Mouse (Mus musculus): ENCODE measurements around the gene Tsen54. TPM values are rescaled to one million over a fixed set of nuclear protein-coding genes. Genes with fewer than 3 reads are reported as not detected.

The Tsen54 gene
- polyA plus RNA-seq, 1 experiment from 2014 or later: 21.2 TPM

DNA sequence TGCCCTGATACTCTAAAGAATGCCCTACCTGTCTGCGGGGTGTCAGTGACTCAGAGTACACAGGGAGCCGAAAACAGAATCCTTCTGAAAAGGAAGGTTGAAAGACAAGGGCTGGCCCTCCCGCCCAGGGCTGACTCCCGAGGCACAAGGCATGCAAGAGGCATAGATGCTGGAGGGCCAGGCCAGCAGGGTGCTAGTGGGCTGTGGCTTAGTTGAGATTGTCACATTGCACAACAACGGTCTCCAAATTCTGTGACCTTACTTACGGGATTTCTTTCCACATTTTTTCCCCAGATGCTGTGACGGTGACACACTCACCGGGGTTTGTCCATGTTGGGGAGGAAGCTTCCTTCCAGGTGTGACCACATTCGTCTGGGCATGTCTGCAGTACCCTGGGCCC, 37.6 kb upstream of the Tsen54 start:
- Histone ChIP-seq H3K27ac (replicated peaks; ENCODE audit: low read depth, low read length) (no peak overlapping the region; the same call in 1 of the 2 replicates), H3K9me3 (ENCODE audit: control insufficient read depth, low read length) (no peaks in the 10 kb centered on the region), H3K4me1 (ENCODE audit: control insufficient read depth, insufficient read depth, low read length) (peaks cover 45% of the 10 kb centered on the region), H3K36me3 (ENCODE audit: control insufficient read depth, insufficient read depth, low read length) (no peaks in the 10 kb centered on the region), H3K27me3 (replicated peaks; ENCODE audit: control insufficient read depth, insufficient read depth, low read length) (no peaks in the 10 kb centered on the region), H3K9ac (ENCODE audit: low read depth, low read length) (no peak overlapping the region), H3K4me3 (ENCODE audit: low read depth, low read length) (no peak overlapping the region), H3K4me2 (ENCODE audit: low read depth, low read length) (peak overlapping the region; percentile 15; the same call in 1 of the 2 replicates)
- WGBS: 59% methylated on average over 9 of the region's 9 CpGs
- DNase-seq (ENCODE audit: low spot score) (no peak), ATAC-seq (ENCODE audit: low read depth) (no peak)

- H3K4me1 ChIP-seq (ENCODE audit: control insufficient read depth, insufficient read depth, low read length): peaks cover 45% of the 10 kb centered on the region
- peak overlapping the region; percentile 18; the same call in 1 of the 2 replicates for H3K27ac ChIP-seq (replicated peaks; ENCODE audit: low read depth, low read length)
- WGBS: 77% methylated on average over 17 of the region's 17 CpGs
- H3K9me3 ChIP-seq (ENCODE audit: control insufficient read depth, low read length): no peaks in the 10 kb centered on the region
- H3K9ac ChIP-seq (ENCODE audit: low read depth, low read length): no peak overlapping the region
- H3K4me2 ChIP-seq (ENCODE audit: low read depth, low read length): peak overlapping the region; percentile 15; the same call in 1 of the 2 replicates
- no peaks in the 10 kb centered on the region for H3K36me3 ChIP-seq (ENCODE audit: control insufficient read depth, insufficient read depth, low read length)
- H3K4me3 ChIP-seq (ENCODE audit: low read depth, low read length): no peak overlapping the region
- DNase-seq (ENCODE audit: low spot score): peak; percentile 79
- no peaks in the 10 kb centered on the region for H3K27me3 ChIP-seq (replicated peaks; ENCODE audit: control insufficient read depth, insufficient read depth, low read length)
- ATAC-seq (ENCODE audit: low read depth): peak; percentile 66
Measured at GRCm38 (mm10) chr11:115777487-115778335, 36.8 kb upstream of the Tsen54 start.

GRCm38 (mm10) chr11:115779038-115779571, 35.4 kb upstream of the Tsen54 start:
- Histone ChIP-seq H3K9me3 (ENCODE audit: control insufficient read depth, low read length) (no peaks in the 10 kb centered on the region), H3K9ac (ENCODE audit: low read depth, low read length) (no peak overlapping the region), H3K4me1 (ENCODE audit: control insufficient read depth, insufficient read depth, low read length) (peaks cover 45% of the 10 kb centered on the region), H3K4me2 (ENCODE audit: low read depth, low read length) (no peak overlapping the region), H3K27ac (replicated peaks; ENCODE audit: low read depth, low read length) (peak overlapping the region; percentile 17; the same call in 1 of the 2 replicates), H3K27me3 (replicated peaks; ENCODE audit: control insufficient read depth, insufficient read depth, low read length) (no peaks in the 10 kb centered on the region), H3K4me3 (ENCODE audit: low read depth, low read length) (no peak overlapping the region), H3K36me3 (ENCODE audit: control insufficient read depth, insufficient read depth, low read length) (no peaks in the 10 kb centered on the region)
- DNase-seq (ENCODE audit: low spot score): peak; percentile 76
- WGBS: 32% methylated on average over 7 of the region's 9 CpGs
- peak; percentile 78 for ATAC-seq (ENCODE audit: low read depth)

DNA sequence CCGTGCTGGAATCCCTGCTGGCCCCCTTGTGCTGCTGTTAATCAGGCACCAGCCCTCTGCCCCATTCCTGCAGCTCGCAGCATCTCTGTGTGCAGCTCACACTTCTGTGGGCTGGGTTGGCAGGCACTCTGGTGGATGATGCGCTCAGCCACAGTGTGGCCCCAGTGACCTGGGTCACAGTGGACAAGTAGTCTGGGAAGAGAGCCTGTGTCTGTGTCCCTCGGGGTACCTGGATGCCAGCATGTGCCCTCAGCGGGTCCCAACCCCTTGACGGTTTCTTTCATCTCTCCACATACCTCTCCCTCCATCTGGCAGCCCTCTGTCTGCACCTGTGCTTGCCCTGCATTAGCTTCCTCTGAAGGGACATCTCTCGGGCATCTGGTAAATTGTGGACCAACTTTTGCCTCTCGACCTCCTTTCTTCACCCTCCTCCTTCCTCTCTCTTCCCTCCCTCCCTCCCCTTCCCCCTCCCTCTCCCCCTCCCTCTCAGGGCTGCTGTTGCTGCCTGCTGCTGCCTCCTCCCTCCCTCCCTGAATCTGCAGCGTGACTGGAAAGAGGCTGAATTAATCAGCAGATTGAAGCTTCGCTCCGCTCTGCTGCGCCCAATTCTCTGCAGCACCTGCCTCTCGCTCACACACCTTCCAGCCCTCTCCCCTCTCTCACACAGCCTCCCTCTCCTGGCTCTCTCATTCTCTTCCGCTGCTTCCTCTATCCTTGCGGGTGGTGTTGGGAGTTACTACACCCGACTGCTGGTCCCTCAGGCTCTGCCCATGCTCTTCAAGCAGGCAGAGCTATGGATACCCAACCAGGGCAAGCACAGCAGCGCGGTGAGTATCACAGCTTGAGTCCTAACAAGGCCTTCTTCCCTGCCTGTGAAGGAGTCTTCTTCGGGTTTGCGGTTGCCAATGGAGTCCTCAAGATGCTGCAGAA, 34.1 kb upstream of the Tsen54 start:
- DNase-seq (ENCODE audit: low spot score): peak; percentile 64
- H3K4me1 ChIP-seq (ENCODE audit: control insufficient read depth, insufficient read depth, low read length): peaks cover 42% of the 10 kb centered on the region
- H3K9me3 ChIP-seq (ENCODE audit: control insufficient read depth, low read length): no peaks in the 10 kb centered on the region
- H3K27ac ChIP-seq (replicated peaks; ENCODE audit: low read depth, low read length): no peak overlapping the region
- peak; percentile 26; the same call in 1 of the 2 replicates for ATAC-seq (ENCODE audit: low read depth)
- H3K4me3 ChIP-seq (ENCODE audit: low read depth, low read length): no peak overlapping the region
- no peaks in the 10 kb centered on the region for H3K27me3 ChIP-seq (replicated peaks; ENCODE audit: control insufficient read depth, insufficient read depth, low read length)
- WGBS: 18% methylated on average over 20 of the region's 20 CpGs
- 0 out of 2 replicates have a peak overlapping the region, but pooled peaks have one; percentile 0 for H3K4me2 ChIP-seq (ENCODE audit: low read depth, low read length)
- no peak overlapping the region for H3K9ac ChIP-seq (ENCODE audit: low read depth, low read length)
- 0 out of 2 replicates have a peak, but pooled peaks cover 1% of the 10 kb centered on the region for H3K36me3 ChIP-seq (ENCODE audit: control insufficient read depth, insufficient read depth, low read length)

- H3K4me3 ChIP-seq (ENCODE audit: low read depth, low read length): no peak overlapping the region
- H3K9me3 ChIP-seq (ENCODE audit: control insufficient read depth, low read length): no peaks in the 10 kb centered on the region
- ATAC-seq (ENCODE audit: low read depth): no peak
- no peak overlapping the region for H3K4me2 ChIP-seq (ENCODE audit: low read depth, low read length)
- no peaks in the 10 kb centered on the region for H3K27me3 ChIP-seq (replicated peaks; ENCODE audit: control insufficient read depth, insufficient read depth, low read length)
- H3K4me1 ChIP-seq (ENCODE audit: control insufficient read depth, insufficient read depth, low read length): no peaks in the 10 kb centered on the region
- H3K36me3 ChIP-seq (ENCODE audit: control insufficient read depth, insufficient read depth, low read length): peaks cover 42% of the 10 kb centered on the region
- DNase-seq (ENCODE audit: low spot score): no peak
- 60% methylated on average over 6 of the region's 6 CpGs for WGBS
- H3K9ac ChIP-seq (ENCODE audit: low read depth, low read length): no peak overlapping the region
- no peak overlapping the region for H3K27ac ChIP-seq (replicated peaks; ENCODE audit: low read depth, low read length)
Measured at GRCm38 (mm10) chr11:115786473-115786872, 28.1 kb upstream of the Tsen54 start.

DNA sequence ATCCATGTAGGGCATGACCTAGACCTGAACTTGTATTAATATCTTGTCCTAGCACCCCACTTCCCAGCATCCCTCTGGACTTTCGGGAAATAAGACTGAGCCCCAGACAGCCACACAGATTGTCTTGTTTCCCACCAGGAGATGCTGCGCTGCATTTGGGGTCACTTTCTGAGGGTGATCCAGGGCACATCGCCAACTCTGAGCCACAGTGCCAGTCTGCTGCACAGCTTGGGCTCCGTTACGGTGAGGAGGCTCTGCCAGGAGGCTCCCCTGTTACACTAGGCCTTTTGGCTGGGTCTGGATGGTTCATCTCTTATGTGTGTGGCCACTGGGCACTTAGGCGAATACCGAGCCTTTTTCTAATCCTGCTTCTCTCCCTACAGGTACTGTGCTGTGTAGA, 24.7 kb upstream of the Tsen54 start:
- 97% methylated on average over 7 of the region's 7 CpGs for WGBS
- no peak for ATAC-seq (ENCODE audit: low read depth)
- no peak overlapping the region for H3K4me3 ChIP-seq (ENCODE audit: low read depth, low read length)
- no peaks in the 10 kb centered on the region for H3K27me3 ChIP-seq (replicated peaks; ENCODE audit: control insufficient read depth, insufficient read depth, low read length)
- no peaks in the 10 kb centered on the region for H3K4me1 ChIP-seq (ENCODE audit: control insufficient read depth, insufficient read depth, low read length)
- H3K4me2 ChIP-seq (ENCODE audit: low read depth, low read length): no peak overlapping the region
- H3K27ac ChIP-seq (replicated peaks; ENCODE audit: low read depth, low read length): no peak overlapping the region
- H3K9ac ChIP-seq (ENCODE audit: low read depth, low read length): no peak overlapping the region
- no peaks in the 10 kb centered on the region for H3K9me3 ChIP-seq (ENCODE audit: control insufficient read depth, low read length)
- DNase-seq (ENCODE audit: low spot score): no peak
- H3K36me3 ChIP-seq (ENCODE audit: control insufficient read depth, insufficient read depth, low read length): peaks cover 75% of the 10 kb centered on the region

- H3K9ac ChIP-seq (ENCODE audit: low read depth, low read length): no peak overlapping the region
- H3K27me3 ChIP-seq (replicated peaks; ENCODE audit: control insufficient read depth, insufficient read depth, low read length): no peaks in the 10 kb centered on the region
- no peak overlapping the region for H3K4me3 ChIP-seq (ENCODE audit: low read depth, low read length)
- H3K36me3 ChIP-seq (ENCODE audit: control insufficient read depth, insufficient read depth, low read length): peaks cover 87% of the 10 kb centered on the region
- WGBS: 92% methylated on average over 16 of the region's 16 CpGs
- no peak for ATAC-seq (ENCODE audit: low read depth)
- H3K4me2 ChIP-seq (ENCODE audit: low read depth, low read length): no peak overlapping the region
- no peak for DNase-seq (ENCODE audit: low spot score)
- no peak overlapping the region for H3K27ac ChIP-seq (replicated peaks; ENCODE audit: low read depth, low read length)
- no peaks in the 10 kb centered on the region for H3K9me3 ChIP-seq (ENCODE audit: control insufficient read depth, low read length)
- H3K4me1 ChIP-seq (ENCODE audit: control insufficient read depth, insufficient read depth, low read length): no peaks in the 10 kb centered on the region
Measured at GRCm38 (mm10) chr11:115791919-115792318, 22.6 kb upstream of the Tsen54 start.

GRCm38 (mm10) chr11:115792353-115792752, 22.2 kb upstream of the Tsen54 start:
- DNase-seq (ENCODE audit: low spot score) (no peak), ATAC-seq (ENCODE audit: low read depth) (no peak)
- no peaks in the 10 kb centered on the region for H3K4me1 ChIP-seq (ENCODE audit: control insufficient read depth, insufficient read depth, low read length)
- no peak overlapping the region for H3K4me2 ChIP-seq (ENCODE audit: low read depth, low read length)
- H3K36me3 ChIP-seq (ENCODE audit: control insufficient read depth, insufficient read depth, low read length): peaks cover 89% of the 10 kb centered on the region
- no peak overlapping the region for H3K27ac ChIP-seq (replicated peaks; ENCODE audit: low read depth, low read length)
- no peaks in the 10 kb centered on the region for H3K27me3 ChIP-seq (replicated peaks; ENCODE audit: control insufficient read depth, insufficient read depth, low read length)
- no peaks in the 10 kb centered on the region for H3K9me3 ChIP-seq (ENCODE audit: control insufficient read depth, low read length)
- H3K4me3 ChIP-seq (ENCODE audit: low read depth, low read length): no peak overlapping the region
- no peak overlapping the region for H3K9ac ChIP-seq (ENCODE audit: low read depth, low read length)
- WGBS: 86% methylated on average over 12 of the region's 14 CpGs
